Mouse (Mus musculus) urinary bladder, postnatal 14 days (tissue): ENCODE measurements around the gene C1qtnf7.

Source experiments
- DNase-seq: peaks from one replicate; pipeline ENCODE4 v3.0.0; 2021; ENCODE audit warnings: low spot score

C1qtnf7 gene

DNA sequence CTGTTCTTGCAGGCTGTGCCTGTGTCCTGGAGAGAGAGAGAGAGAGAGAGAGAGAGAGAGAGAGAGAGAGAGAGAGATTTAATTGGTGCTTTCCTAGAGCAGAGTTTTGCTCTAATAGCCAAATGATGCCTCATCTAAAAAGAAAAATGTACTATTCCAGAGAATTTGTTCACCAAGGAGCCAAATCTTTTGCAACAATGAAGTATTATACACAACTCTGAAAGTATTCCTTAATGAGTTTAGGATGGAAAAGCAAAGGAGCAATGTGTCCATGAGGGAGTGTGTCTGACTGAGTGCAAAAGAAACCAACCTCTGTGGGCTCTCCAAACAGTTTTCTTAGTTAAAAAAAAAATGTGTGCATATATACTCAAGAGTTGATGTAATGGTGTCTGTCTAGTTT lies 24.5 kb downstream of the C1qtnf7 start:
- DNase-seq = no peak

DNA sequence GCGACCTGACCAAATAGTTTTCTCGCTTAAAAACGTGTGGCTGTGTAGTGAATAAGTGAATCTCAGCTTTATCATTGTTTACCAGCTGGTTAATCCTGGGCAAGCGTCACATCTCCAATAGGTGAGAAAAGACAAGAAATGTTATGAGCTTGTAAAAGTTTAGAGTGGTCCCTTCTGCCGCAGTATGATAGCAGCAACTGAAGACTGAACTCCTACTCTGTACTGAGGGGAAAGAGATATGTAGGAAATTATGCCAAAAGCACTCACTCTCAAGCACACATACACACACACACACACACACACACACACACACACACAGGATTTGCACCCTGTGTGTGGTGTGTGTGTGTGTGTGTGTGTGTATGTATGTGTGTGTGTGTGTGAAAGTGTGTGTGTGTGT lies 26.2 kb downstream of the C1qtnf7 start:
- DNase-seq = no peak

DNA sequence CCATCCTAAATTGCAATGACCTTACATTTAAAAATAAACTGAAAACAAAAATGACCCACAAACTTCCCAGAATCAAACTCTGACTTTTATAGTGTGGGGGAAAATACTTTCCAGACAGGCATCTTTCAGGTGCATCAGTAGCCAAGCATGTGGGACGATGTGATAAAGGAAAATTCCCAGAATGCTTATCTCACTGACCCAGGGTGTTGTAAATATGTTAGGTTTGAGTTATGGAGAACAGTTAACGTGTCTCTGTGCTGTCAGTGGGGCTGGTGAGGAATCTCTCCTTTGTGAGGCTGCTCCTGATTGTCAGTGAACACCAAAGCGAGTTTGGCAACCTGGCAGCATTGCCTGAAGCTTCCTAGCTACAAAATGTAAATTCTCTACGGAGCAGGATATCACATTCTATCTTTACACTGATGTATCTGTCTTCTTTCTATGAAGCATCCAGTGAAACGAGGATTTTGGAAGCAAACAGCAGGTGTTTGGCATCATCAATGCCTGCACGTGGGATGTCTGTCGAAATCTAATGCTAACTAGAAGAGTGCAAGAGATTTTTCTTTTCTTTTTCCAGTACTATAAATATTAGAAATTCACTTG lies 27.0 kb downstream of the C1qtnf7 start:
- DNase-seq = no peak

DNA sequence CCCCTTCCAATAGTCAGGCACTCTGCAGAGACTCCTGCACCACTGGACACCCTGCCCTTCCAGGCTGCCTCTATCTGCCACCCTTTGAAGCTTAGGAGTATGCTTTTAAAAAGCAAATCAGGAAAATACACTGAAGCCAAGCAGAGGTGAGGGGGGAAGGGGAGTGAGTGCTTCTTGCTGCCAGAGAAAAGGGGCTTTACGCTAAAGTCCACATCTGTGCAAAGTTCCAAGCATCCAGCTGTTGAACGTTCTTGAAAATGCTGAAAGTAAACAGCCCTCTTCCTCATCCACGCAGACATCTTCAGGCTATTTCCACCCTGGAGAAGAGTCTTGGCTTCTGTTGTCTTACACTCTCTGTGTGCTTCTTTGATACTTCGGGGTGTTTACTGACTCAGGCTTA lies 34.6 kb downstream of the C1qtnf7 start:
- no peak for DNase-seq

DNA sequence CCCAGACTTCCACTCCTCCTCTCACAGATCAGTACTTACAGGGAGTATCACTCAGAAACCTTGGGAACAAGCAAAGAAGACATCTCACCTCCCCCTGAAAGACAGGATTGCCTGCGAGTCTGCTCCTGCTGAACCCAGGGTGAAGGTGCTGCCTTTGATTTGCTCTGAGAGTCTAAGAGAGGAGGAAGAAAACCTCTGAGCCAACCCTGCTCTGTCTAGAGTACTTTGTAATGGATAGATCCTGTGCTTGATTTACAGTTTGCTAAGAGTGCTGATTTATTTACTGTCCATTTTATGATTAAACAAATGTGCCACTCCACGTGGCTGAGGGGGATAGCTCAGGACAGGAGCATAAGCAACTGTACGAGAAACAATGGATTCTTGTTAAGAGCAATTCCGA lies 35.1 kb downstream of the C1qtnf7 start:
- DNase-seq = no peak

DNA sequence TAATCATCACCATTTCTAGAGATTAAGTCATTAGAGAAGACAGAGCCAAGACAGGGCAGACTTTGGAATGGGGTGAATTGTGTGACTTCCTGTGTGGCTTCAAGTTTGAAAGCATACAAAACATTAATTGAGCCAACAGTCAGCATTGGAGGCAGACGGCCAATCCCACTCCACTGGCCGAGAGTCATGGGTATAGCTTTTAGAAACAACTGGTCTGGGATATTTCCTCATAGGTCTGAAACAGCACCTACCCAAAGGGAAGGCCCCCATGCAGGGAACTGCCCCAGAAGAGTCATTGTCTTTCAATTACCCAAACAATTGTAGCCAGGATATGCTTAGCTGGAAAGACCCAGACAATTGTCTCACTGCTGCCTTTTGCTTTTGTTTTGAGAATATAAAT lies 39.5 kb downstream of the C1qtnf7 start:
- no peak for DNase-seq

DNA sequence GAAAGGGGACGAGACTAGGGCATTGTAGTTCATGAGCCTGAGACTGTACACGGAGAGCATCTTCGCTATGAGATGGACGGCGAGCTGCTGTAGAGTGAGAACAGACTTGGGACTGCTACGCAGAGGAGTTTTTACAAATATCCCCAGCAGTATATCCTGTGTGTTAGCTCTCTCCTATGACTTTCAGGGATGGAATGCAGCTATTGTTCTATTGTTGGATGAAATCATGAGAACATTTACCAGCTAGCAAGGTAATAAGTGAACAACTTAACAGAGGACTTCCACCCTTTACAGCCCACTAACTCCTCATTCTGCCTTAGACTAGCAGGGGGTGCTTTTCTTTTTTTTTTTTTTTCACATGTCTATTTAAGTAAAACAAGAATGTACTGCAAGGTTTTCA lies 40.1 kb downstream of the C1qtnf7 start:
- DNase-seq = no peak

DNA sequence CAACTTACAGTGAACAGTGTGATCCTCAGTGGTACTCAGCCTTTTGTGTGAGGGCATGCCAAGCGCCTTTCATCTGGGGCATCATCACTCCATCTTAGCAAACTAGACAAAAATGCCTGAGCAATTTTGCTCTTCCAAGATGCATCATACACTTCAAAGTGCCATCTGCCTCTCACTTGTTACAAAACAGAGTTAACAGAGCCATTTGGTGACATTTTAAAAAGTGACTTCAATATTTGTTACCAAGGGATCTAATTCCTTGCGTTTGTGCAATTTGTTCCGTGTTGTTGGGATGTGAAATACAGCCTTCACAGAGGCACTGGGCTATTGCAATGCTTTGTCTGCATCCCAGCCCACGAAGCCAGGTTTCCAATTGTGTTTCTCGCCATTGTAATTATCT lies 42.1 kb downstream of the C1qtnf7 start:
- no peak for DNase-seq

DNA sequence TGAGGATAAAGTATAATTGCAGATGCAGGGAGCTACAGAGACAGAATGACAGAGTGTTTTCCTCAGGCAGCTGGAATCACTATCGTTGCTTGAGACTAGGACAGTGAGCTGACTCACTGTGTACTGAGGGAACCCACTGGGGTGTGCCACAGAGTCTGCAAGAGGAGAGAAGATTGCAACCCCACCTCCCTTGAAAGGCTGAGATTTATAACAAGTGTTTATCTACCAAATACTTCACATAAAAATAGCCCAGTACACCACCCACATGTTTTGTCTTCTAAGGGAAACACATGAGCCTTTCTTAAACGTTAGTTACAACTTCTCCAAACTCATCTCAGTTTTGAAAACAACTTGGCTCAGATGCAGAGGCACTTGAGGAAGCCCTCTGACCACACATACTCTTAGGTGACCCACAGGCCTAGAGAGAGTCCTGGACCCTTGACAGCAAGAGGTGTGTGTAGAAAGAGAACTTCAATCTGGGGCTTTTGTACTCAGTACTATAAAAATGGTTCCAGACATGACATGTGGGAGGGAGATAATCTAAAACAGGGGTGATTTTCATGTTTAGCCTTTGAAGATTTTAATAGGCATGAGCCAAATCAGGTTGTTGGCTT lies 46.4 kb downstream of the C1qtnf7 start:
- DNase-seq = peak; percentile 50

DNA sequence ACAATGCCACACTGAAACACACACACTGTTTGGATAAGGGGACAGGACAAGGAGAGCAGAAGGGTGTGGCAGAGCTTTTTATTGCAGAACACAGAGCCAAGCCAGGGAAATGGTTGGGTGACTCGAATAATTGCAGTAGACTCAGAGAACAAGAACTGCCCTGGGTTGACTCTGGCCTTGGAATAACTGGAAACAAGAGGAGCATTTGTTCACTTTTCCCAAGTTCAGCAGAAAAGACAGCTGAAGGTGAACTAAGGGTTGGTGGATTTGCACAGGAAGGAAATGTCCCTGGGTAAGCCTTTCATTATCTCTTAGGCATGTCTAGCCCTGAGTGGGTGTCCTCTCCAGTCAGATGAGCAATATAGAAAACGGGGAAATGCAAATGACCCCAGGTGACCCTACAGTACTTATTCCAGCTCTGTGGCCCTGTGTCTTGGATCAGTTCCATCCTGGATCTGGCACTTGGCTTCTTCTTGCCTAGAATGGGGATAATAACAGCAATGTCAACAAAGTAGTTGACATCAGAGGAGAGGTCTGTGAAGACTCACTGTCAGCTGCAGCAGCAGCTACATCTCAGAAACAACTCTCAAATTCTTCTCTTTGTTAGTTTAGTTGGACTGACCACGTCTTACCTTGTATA lies 54.5 kb downstream of the C1qtnf7 start:
- no peak for DNase-seq

DNA sequence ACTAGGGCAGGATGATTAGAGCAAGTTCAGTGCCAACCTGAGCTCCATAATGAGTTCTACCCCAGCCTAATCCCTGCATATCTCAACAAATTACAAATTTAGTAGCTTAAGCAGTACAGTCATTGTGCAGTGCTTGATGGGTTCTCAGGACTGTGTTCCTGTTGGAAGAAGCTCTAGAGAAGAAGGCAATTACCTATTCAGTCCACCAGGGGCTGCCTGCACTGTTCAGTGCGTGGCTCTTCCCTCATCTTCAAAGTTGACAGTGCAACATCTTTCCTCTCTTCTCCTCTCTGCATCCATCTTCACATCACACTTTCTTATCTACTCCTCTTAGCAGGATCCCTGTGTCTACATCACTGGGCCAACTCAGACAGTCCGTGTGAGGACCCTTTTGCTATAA lies 67.5 kb downstream of the C1qtnf7 start:
- no peak for DNase-seq

DNA sequence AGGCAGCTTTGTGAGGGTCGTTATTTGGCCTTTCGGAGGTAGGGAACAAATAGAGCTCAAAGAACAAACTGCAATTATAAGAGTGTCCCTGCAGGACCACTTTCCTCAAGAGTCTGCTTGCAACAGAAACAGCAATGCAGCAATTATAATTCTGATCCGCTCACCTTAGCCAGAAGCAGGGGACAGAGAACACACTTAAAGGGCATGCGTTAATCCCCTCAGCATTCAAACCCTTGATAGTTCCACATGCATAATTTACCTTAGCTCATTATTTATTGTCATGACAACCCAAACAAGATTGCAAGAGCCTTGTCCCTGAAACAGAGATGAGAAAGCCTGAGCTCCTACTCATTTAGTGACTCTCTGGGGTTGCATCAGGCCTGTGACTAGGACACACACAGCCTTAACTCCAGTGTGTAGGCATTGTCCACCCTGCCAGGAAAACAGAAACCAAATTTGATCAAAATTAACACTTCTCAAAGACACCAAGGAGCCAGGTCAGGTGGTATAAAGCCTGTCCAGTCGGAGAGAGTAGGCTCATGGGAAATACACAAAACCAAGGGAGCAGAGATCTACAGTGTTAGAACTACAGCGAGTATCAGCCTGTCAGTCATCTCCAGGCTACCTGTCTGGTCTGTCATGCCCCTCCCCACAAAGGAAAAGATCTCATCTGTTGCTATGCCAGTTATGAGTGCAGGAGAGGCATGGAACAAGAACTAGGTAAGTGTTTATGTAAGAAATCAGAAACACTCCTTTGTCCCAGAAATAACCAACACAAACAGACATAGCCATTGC lies 68.2 kb downstream of the C1qtnf7 start:
- DNase-seq = no peak

DNA sequence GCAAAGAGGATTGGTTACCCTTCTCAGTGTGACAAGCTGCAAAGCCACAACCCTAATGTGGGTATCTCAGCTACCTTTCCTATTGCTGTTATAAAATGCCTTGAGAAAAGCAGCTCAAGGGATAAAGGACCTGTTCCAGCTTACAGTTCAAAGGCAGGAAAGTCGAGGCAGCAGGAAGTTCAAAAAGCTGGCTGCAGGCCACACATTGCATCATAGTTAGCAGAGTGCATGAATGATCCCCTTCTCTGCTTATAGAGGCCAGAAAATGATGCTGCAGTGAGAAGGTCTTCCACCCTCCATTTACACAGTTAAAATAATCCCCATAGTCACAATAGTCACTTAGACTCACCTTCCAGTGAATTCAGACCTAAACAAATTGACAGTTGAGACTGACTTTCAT lies 69.1 kb downstream of the C1qtnf7 start:
- no peak for DNase-seq

DNA sequence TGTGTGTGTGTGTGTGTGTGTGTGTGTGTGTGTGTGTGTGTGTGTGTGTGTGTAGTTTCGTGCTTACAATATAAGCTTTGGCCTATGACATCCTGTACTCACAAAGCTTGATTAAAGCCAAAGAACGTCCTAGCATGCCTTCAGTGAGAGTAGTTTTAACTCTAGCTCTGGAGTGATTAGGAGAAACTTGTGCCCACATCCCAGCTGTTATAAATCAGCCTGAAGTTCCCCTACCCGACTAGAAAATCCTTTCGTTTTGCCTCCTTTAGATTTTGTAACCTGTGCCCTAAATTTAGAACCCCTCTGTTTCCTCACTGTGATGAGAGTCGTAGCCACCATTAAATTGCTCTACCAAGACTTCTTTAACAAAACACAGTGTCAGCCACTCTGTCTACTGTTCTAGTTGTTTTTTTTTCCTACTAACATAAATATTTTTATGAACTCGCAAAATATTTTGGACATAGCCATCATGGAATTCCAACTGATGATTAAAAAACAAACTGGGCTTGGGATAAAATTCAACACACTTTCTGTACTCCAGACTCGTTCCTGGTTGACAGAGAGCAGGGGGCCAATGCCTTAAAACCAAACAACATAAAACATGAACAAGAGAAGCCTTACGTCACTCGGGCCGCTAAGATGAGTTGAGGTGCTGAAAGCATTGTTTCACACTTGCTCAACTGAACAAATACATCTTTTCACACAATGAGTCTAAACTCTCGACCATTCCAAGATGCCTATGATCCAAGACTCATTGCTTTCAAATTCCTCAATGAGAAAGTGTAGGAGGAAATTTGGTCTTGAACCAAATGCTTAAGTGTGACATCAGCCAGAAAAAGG lies 70.3 kb downstream of the C1qtnf7 start:
- no peak for DNase-seq

DNA sequence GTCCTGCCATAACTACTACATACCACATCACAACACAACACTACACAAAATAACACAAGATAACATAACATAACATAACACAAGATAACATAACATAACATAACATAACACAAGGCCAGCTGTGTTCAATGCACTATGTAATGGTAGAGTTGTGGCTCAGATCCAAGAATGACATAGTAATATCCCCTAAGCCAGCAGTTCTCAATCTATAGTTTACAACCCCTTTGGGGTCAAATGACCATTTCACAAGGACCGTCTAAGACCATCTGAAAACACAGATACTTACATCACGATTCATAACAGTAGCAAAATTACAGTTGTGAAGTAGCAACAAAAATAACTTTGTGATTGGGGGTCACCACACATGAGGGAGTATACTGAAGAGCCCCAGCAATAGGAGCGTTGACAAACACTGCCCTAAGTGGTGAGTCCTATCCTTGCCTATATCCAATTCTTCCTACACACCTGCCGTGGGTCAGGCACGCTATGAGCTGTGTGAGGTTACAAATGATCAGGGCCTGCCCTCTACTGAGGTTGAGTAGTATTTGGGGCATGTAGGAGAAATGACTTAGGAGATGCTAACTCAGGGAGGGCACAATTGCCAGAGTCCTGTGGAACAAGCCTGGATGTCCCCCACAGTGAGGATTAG lies 73.6 kb downstream of the C1qtnf7 start:
- no peak for DNase-seq

DNA sequence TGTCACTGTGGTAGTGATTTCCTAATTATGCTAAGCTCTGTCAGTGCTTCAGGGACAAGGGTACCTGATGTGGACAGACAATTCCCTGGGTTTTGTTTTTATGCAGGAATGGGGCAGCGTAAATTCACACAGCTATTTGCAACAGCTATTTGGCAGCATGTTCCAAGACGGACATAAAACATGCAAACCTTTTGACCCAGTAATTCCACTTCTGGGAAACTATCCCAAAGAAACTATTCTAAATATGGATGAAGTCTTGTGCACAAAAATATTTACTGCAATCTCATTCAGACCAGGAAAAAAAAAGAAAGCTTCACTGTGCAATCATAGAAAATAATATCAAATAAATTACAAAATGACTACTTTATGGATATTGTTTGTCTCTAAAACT lies 74.1 kb downstream of the C1qtnf7 start:
- DNase-seq = no peak

DNA sequence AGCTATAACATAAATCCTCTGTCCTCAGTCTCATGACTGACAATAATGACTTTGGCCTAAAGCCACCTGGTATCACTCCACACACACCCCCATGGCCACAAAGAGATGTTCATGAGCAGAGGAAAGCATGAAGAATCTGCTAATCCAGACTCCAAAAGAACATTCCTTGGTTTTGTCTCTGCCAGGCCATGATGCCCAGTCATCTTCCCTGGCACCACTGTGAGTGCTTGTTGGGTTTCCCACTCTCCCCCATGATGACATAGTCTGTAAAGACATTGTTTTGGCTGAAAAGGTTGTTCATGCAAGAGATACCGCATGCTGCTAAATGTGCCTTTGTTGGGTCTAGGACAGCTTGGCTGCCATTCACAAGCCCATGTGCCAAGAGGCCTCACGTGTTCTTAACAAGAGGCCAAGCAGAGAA lies 75.0 kb downstream of the C1qtnf7 start:
- no peak for DNase-seq

DNA sequence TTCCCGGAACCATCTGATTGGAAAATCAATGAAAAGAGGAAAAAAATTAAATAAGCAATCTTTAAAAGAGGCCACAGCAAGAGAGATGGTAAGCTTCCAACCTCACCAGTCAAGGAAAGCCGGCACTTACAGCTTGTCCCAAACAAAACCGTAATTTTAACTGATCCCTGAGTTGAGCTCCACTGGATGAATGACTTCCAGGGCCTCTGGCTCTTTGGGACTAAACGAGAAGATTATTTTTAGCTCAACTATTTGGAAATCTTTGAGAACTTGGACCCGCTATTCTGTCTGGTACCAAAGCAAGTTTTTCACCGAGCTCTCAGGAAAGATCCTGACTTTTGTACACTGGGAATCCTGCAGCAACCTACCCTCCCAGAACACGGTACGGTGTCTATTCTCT lies 86.3 kb downstream of the C1qtnf7 start:
- no peak for DNase-seq

DNA sequence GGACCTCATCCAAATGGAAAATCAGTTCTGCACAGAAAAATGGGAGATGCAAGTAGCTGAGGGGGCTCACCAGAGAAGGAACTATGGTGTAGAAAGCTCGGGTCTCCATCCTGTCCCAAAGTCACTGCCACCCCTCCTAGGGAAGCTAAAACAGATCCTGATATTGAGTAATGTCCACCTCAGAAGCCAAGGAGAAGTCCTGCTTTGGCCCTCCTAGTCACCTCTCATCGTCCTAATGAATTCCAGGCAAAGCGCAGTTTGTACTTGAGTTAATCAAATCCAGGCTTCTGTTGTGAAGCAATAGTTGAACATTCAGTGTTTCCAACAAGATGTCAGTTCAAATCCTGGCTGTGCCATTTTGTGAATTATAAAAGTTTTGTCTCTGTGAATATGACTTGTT lies 87.2 kb downstream of the C1qtnf7 start:
- DNase-seq = no peak

DNA sequence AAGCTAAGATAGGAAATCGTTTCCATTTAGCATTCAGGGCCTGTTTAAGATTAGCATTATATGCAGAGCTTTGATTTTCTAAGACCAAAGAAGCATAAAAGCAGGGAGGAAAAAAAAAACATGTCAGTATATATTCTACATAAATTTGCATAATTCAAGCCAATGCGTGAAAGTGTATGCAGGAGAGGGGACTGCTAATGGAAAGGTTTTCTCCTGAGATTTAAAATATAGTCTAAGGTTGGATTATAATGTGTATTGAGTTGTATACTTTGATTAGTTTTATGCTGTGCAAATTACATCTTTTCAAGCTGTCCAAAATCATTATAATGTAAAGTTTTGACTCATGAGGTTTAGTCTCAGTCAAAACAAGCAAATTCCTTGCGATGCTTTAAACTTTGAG lies 88.2 kb downstream of the C1qtnf7 start:
- no peak for DNase-seq

DNA sequence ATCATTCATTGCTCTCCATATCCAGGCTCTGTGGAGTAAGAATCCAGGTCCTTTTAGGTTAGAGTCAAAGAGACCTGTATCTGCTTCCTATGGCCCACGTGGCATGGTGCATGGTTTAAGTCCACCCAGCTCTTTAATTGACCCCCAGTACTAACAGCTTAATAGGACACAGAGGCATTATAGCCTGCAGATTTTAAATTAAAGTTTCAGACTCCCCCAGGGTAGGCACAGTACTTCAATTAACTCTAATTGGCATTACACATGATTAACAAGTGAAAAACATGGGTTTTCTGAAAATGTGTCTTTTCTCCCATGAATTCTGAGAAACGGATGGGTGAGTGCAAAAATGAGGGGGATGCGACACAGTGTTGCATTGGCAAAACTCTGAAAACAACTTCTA lies 92.7 kb downstream of the C1qtnf7 start:
- no peak for DNase-seq

DNA sequence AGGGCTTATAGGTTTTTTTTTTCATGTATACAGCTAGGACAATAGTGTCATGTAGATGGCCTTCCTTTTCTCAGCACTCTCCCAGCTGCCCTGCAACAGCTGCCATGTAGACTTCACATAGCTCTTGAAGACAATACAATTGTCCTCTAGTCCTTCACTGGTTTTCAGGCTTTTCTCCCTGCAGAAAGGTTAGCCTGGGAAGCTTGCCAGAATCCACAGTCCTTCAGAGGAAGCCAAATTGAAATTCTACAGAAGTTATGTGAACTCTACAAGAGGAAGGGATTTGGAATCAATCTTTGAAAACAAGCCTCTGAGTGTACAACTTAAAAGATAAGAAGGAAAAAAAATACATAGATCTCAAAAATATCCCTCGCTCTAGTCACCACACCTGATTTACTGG lies 94.4 kb downstream of the C1qtnf7 start:
- no peak for DNase-seq
